Mouse (Mus musculus) hindbrain, embryonic 13.5 days (tissue): ENCODE measurements around the gene Prss35. TPM values are rescaled to one million over a fixed set of nuclear protein-coding genes. Genes with fewer than 3 reads are reported as not detected.

Experiments used
- ATAC-seq: fragments of 200-750 bp; cut with Nextera tagmentation; 2 replicates; pipeline ENCODE4 v1.8.0; 2017; ENCODE audit warnings: moderate TSS enrichment; ENCODE audit not compliant: low FRiP score
- H3K27ac ChIP-seq: fragments of 300-500 bp; sonication (generic); 2 replicates; pipeline ENCODE4 v1.5.1; 2015; ENCODE audit warnings: inconsistent platforms, mild to moderate bottlenecking, moderate library complexity
- H3K27me3 ChIP-seq: fragments of 300-500 bp; sonication (generic); 2 replicates; pipeline ENCODE4 v1.6.1; 2015; ENCODE audit warnings: mild to moderate bottlenecking, inconsistent platforms
- H3K36me3 ChIP-seq: fragments of 300-500 bp; sonication (generic); 2 replicates; pipeline ENCODE4 v1.6.1; 2015; ENCODE audit warnings: mild to moderate bottlenecking, inconsistent platforms
- H3K4me1 ChIP-seq: fragments of 300-500 bp; sonication (generic); replicated peaks from 2 replicates; pipeline ENCODE4 v1.6.1; 2015; ENCODE audit warnings: inconsistent platforms
- H3K4me2 ChIP-seq: fragments of 300-500 bp; sonication (generic); 2 replicates; pipeline ENCODE4 v1.6.1; 2015; ENCODE audit warnings: inconsistent platforms, mild to moderate bottlenecking, moderate library complexity
- H3K4me3 ChIP-seq: fragments of 300-500 bp; sonication (generic); 2 replicates; pipeline ENCODE4 v1.5.1; 2015; ENCODE audit warnings: mild to moderate bottlenecking, inconsistent platforms
- H3K9ac ChIP-seq: fragments of 300-500 bp; sonication (generic); 2 replicates; pipeline ENCODE4 v1.6.1; 2015; ENCODE audit warnings: mild to moderate bottlenecking, inconsistent platforms
- H3K9me3 ChIP-seq: fragments of 300-500 bp; sonication (generic); 2 replicates; pipeline ENCODE4 v1.6.1; 2016; ENCODE audit warnings: inconsistent platforms
- WGBS: fragments of 180-500 bp; shearing (Covaris S2); methylation state at CpG from one replicate; pipeline ENCODE4 v1.1.7; 2015; 5-methylcytosine and 5-hydroxymethylcytosine counted together
- polyA plus RNA-seq: library from polyadenylated mRNA; unstranded; fragments of >200 nt; fragmentation: Nextera tagmentation; extraction: Ambion mirVana; gene quantifications from 2 replicates; pipeline ENCODE4 v1.2.1, GENCODE M21; 2015

Gene Prss35
- 4.3 and 5.3 TPM in 2 replicates for polyA plus RNA-seq

DNA sequence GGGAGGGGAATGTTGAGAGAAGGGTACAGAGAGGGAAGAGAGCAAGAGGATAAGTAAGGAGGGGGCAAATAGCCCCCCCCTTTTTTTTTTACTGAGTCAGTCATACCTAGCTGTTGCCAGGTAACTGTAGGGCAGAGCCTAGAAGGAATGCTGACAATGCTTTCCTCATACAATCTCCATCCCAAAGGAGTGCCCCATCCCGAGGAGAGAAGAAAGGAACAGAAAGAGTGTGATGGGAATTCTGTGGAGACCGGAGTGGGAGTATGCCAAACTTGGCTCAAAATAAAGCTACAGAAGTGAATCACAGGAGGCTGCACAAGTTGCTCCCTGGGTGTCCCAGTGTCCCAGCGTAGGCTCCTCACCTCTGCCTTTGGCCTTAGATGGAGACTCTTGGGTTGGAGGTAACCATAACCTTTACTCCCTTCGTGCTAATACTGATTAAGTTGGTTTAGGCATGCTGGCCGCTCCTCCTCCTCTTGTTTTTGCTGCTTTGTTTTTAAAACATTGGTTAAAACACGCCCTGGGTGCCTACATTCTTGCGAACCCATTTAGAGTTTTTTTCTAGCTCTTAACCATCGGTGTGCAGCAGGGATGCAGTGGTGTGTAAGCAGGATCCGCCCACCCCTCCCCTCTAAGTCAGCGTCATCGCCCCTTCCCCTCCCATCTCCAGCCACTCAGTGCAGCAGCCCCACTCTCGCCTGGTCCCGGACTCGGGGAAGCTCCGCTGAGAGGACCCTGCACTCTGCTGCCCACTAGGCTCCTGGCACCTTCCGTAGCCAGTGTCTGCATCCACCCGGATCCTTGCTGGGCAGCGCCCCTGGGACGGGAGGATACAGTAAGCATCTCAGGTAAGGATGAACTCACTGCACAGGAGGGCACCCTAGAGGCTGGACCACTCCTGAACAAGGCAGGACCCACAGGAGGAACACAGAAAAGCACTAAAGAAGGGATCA is at the start of gene Prss35:
TSS of gene Prss35 (plus strand) at position 691 of the 953 bp plus-strand sequence.
- H3K27me3 ChIP-seq: peaks cover 7% of the 10 kb centered on the region; the same call in 1 of the 2 replicates
- H3K36me3 ChIP-seq: no peaks in the 10 kb centered on the region
- H3K4me3 ChIP-seq: peak within 1 kb of the TSS; percentile 41
- H3K9ac ChIP-seq: peak within 1 kb of the TSS; percentile 70
- peaks cover 9% of the 10 kb centered on the region for H3K4me1 ChIP-seq
- ATAC-seq: peak; percentile 85
- peak within 1 kb of the TSS; percentile 74 for H3K4me2 ChIP-seq
- H3K27ac ChIP-seq: no peak within 1 kb of the TSS
- 3% methylated on average over 19 of the region's 19 CpGs for whole genome bisulfite sequencing
- no peaks in the 10 kb centered on the region for H3K9me3 ChIP-seq

DNA sequence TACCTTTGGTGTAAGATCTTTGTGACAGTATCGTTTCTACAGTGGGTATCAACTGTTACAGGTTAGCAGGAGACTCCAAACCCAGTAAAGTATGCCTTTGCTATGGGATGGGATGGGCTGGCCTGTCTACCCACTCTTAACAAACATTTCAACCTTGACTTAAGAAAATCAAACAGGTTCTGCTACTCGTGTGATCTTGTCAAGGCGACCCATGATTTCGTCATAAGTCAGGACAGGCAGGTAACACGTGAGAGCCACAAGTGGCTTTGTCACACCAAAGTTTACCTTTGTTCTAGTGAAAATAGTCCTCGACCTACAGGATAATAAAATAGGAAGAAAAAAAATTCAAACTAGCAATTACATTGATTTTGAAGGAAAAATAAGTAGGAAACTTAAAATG is 49.5 kb upstream of the Prss35 start:
- Histone ChIP-seq H3K4me3 (no peak overlapping the region), H3K27ac (no peak overlapping the region), H3K4me1 (peaks cover 11% of the 10 kb centered on the region; the same call in 1 of the 2 replicates), H3K36me3 (no peaks in the 10 kb centered on the region), H3K9ac (no peak overlapping the region), H3K4me2 (no peak overlapping the region), H3K27me3 (no peaks in the 10 kb centered on the region), H3K9me3 (no peaks in the 10 kb centered on the region)
- WGBS: 94% methylated on average over 6 of the region's 6 CpGs
- no peak for ATAC-seq

DNA sequence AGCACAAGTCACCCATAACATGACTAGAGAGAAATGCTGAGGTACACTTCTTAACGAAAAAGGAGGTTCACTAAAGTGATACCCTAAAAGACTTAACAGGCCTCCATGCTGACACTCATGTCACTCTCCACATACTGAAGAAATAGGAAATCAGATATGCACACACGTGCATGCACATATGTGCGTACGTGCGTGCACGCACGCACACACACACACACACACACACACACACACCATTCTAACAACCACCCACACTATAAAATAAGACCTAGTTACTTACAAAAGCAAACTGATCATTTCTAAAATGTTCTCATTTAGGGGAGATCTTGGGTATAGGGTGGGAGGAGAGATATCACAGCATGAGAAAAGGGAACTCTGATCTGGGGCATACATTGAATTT is 48.8 kb upstream of the Prss35 start:
- Histone ChIP-seq H3K27ac (no peak overlapping the region), H3K36me3 (no peaks in the 10 kb centered on the region), H3K4me3 (peak overlapping the region; percentile 82; the same call in 1 of the 2 replicates), H3K9me3 (no peaks in the 10 kb centered on the region), H3K4me2 (peak overlapping the region; percentile 71), H3K9ac (no peak overlapping the region), H3K4me1 (peaks cover 11% of the 10 kb centered on the region; the same call in 1 of the 2 replicates), H3K27me3 (no peaks in the 10 kb centered on the region)
- ATAC-seq: no peak
- 94% methylated on average over 7 of the region's 7 CpGs for WGBS

DNA sequence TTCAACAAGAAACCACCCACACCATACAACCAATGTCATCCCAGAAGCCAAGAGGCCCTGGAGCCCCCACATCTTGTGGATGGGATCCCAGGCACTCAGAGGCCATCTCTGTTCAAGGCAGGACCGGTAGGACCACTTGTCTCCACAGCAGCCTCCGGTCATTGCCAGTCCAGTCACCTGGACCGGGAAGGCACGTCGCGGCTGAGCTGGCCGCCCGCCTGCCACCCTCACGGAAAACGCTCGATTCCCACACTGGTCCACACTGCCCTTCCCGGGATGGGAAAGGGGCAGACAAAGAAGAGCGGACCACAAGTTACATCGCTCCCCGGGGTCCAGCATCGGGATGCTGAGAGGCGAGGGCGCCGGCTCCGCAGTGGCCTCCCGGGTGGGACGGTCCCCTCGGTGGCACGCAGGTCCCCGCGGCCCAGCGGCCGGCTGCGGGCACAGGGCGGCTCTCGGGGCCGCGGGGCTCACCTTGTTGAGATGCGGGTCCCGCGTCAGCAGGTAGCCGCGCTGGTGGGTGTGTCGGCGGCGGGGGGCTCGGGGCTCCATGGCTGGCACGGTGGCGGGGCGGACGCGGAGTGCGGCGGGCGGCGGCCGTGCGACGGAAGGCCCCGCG is 48.1 kb upstream of the Prss35 start:
- H3K27me3 ChIP-seq: no peaks in the 10 kb centered on the region
- peak; percentile 80 for ATAC-seq
- H3K9me3 ChIP-seq: no peaks in the 10 kb centered on the region
- WGBS: under 1% methylated on average over 36 of the region's 56 CpGs
- peaks cover 11% of the 10 kb centered on the region; the same call in 1 of the 2 replicates for H3K4me1 ChIP-seq
- H3K9ac ChIP-seq: peak overlapping the region; percentile 88
- H3K27ac ChIP-seq: peak overlapping the region; percentile 78
- peak overlapping the region; percentile 71 for H3K4me2 ChIP-seq
- no peaks in the 10 kb centered on the region for H3K36me3 ChIP-seq
- peak overlapping the region; percentile 82 for H3K4me3 ChIP-seq

DNA sequence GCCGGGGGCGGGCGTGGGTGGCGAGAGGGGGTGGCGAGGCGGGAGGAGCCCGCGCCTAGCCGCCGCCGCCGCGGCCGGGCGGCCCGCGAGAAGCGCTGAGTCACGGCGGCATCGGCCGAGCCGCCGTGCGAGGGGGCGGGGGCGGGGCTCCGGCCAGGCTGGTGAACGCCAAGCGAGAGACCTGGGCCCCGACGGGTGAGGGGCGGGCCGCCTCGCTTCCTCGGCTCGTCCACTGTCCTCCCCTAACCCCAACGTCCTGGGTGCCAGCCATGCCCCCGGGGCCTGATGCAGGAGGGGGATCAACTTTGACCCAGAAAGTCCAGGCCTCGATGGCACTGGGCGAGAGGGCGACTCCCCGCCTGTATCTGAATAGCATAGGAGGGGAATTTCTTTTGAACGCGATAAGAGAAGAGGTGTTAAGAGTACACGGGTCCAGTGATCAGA is 47.6 kb upstream of the Prss35 start, which contains the start of gene Me1:
TSS of gene Me1 (minus strand) at position 136 of the 444 bp plus-strand sequence.
- Histone ChIP-seq H3K9me3 (no peaks in the 10 kb centered on the region), H3K4me2 (peak within 1 kb of the TSS; percentile 71), H3K4me3 (peak within 1 kb of the TSS; percentile 82), H3K9ac (peak within 1 kb of the TSS; percentile 88), H3K27me3 (no peaks in the 10 kb centered on the region), H3K36me3 (no peaks in the 10 kb centered on the region), H3K27ac (peak within 1 kb of the TSS; percentile 78), H3K4me1 (peaks cover 11% of the 10 kb centered on the region; the same call in 1 of the 2 replicates)
- peak; percentile 83 for ATAC-seq
- WGBS: 1% methylated on average over 12 of the region's 46 CpGs

DNA sequence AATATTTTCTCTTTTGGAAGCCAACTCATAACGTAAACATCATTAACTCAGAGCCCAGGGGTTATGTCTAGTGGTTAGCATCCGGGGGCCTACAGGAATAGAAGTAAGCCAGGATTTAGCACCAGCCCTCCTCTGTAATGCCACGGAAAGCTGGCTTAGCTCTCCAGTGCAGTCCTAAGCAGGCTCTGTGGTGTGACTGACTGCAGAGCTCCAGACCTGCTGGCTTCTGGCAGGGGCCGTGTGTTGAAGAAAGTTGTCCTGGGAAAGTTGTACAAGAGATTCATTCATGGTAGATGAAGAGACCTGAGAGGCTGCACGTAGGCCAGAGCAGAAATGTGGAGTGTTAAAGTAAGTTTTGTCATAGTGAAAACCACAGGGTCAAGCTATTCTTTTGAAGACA is 42.2 kb upstream of the Prss35 start:
- Histone ChIP-seq H3K27me3 (no peaks in the 10 kb centered on the region), H3K27ac (no peak overlapping the region), H3K36me3 (no peaks in the 10 kb centered on the region), H3K4me3 (no peak overlapping the region), H3K9me3 (no peaks in the 10 kb centered on the region), H3K9ac (no peak overlapping the region), H3K4me2 (no peak overlapping the region), H3K4me1 (peaks cover 1% of the 10 kb centered on the region; the same call in 1 of the 2 replicates)
- ATAC-seq: no peak
- WGBS: 51% methylated on average over 5 of the region's 5 CpGs

DNA sequence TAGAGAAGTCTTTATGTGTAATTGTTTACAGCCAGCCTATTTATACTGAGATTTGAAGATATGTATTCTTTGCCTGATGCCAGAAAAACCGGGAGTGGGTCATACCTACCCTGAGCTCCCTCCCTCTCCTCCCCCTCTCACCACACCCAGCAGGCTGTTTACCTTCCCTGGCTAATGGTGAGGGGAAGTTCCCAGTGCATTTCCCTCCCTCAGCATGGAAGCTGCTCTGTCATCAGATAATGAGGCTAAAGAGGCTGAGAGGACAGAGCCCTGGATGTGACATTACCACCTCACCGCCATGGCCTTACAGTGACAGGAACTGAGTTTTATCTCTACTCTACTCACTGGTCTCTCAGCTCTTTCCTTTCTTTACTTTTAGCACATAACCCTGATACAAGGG is 41.6 kb upstream of the Prss35 start:
- Histone ChIP-seq H3K9me3 (no peaks in the 10 kb centered on the region), H3K27me3 (no peaks in the 10 kb centered on the region), H3K36me3 (no peaks in the 10 kb centered on the region), H3K27ac (no peak overlapping the region), H3K4me3 (no peak overlapping the region), H3K4me2 (no peak overlapping the region), H3K4me1 (no peaks in the 10 kb centered on the region), H3K9ac (no peak overlapping the region)
- 43% methylated on average over 2 of the region's 2 CpGs for WGBS
- ATAC-seq: no peak

DNA sequence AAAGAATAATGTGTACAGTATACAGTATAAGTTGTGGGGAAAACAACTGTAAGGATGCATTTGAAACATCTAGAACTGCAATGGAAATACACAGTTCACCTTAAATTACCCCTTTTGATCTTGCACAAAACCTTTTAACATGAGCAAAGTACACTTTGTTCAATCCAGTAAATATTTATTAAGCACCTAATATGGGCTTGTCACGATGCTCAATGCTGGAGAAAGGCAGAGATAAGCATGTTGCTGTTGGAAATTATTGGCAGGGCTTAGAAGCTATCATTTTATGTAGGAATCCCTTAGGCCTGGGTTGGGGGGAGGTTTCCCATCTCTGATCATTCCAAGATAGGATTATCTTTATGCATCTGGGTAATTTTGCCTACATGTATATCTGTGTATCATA is 36.0 kb upstream of the Prss35 start:
- H3K4me1 ChIP-seq: no peaks in the 10 kb centered on the region
- H3K4me2 ChIP-seq: no peak overlapping the region
- H3K27ac ChIP-seq: no peak overlapping the region
- no peaks in the 10 kb centered on the region for H3K27me3 ChIP-seq
- ATAC-seq: no peak
- WGBS: 77% methylated on average over 1 of the region's 1 CpGs
- no peaks in the 10 kb centered on the region for H3K36me3 ChIP-seq
- no peak overlapping the region for H3K9ac ChIP-seq
- H3K9me3 ChIP-seq: no peaks in the 10 kb centered on the region
- no peak overlapping the region for H3K4me3 ChIP-seq

DNA sequence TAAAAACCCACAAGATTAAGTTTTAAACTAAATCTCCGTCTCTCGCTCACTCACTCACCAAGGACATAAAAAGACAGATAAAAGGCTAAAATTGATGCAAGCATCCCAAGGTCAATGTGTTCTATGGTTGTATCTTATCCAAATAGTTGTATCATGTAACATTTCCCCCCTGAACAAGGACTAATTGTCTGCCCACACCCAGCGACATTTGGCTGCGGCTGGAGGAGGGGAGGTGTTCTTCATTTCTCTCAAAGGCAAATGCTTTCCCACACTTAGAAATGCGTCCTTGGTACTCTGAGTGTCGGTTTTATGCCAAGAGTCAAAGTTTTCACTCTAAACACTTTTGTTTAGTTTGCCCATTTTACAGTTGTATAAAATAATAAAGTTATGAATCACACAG is 34.5 kb upstream of the Prss35 start:
- WGBS: 71% methylated on average over 6 of the region's 6 CpGs
- no peak overlapping the region for H3K27ac ChIP-seq
- ATAC-seq: no peak
- H3K4me2 ChIP-seq: no peak overlapping the region
- no peak overlapping the region for H3K4me3 ChIP-seq
- no peaks in the 10 kb centered on the region for H3K36me3 ChIP-seq
- H3K27me3 ChIP-seq: no peaks in the 10 kb centered on the region
- H3K9ac ChIP-seq: no peak overlapping the region
- no peaks in the 10 kb centered on the region for H3K9me3 ChIP-seq
- H3K4me1 ChIP-seq: no peaks in the 10 kb centered on the region

DNA sequence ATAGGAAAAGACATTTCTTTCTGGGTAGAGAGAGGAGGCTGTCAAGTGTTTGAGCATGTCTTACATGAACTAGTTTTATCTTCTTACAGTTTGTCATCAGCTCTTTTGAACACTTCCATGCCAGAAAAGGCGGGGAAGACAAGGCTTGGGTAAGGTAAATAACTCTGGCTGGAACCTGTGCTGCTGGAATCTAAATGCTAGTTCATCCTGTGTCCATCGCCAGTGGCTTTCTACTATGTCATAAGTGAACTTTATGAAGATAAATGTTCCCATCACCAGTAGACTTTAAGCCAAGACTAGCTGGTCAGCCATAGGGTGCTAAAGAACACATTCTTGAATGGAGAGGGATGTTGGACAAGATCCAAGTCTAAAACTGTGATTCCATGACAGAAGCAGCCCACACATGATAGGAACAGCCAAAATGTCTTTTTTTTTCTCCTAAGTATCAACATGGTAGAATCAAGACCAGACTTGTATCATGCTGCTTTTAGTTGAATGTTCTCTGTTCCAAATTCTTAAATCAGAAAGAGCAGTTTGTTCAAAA is 33.3 kb upstream of the Prss35 start:
- 90% methylated on average over 2 of the region's 2 CpGs for WGBS
- H3K4me1 ChIP-seq: no peaks in the 10 kb centered on the region
- no peaks in the 10 kb centered on the region for H3K27me3 ChIP-seq
- H3K27ac ChIP-seq: no peak overlapping the region
- H3K9me3 ChIP-seq: no peaks in the 10 kb centered on the region
- no peak overlapping the region for H3K4me3 ChIP-seq
- no peak overlapping the region for H3K4me2 ChIP-seq
- ATAC-seq: no peak
- no peak overlapping the region for H3K9ac ChIP-seq
- no peaks in the 10 kb centered on the region for H3K36me3 ChIP-seq

DNA sequence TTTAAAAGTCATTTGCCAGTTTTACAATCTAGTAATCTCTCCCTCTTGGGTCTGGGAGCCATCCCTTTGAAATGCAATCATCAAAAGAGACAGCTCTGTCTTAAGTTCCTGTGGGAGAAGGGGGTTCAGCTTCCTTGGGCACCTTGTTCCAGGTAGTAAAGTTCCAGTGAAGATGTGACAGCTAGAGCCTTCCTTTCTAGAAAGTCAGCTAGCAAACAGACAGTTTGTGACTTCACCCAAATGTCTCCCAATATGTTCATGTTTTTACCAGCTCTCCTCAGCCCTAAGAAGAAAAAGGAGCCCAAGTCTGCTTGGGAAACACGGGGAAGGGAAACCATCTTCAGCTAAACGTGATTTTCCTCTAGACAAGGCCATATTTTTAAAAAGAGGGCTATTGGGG is 30.8 kb upstream of the Prss35 start:
- ATAC-seq: no peak
- no peaks in the 10 kb centered on the region for H3K36me3 ChIP-seq
- H3K4me2 ChIP-seq: no peak overlapping the region
- H3K9ac ChIP-seq: no peak overlapping the region
- no peaks in the 10 kb centered on the region for H3K27me3 ChIP-seq
- no peaks in the 10 kb centered on the region for H3K4me1 ChIP-seq
- WGBS: 76% methylated on average over 2 of the region's 2 CpGs
- no peaks in the 10 kb centered on the region for H3K9me3 ChIP-seq
- no peak overlapping the region for H3K27ac ChIP-seq
- no peak overlapping the region for H3K4me3 ChIP-seq

DNA sequence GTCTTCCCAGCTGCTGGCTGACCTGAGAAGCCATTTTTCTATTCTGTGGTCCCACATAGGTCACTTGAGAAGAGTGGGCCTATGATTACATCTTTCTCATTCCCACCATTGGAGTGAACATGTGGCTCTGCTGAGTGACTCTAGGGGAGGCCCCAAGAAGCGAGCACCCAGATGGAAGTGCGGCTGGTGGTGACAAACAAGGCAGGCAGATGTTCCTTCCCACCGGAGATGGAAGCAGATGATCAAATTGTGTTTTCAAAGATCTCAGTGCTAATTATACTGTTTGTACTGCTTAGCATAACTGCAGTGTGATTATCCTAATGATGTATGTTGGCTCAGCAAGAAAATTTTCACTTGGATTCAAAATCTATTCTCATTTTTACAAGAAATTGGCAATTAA is 29.4 kb upstream of the Prss35 start:
- H3K4me3 ChIP-seq: no peak overlapping the region
- H3K27ac ChIP-seq: no peak overlapping the region
- no peaks in the 10 kb centered on the region for H3K27me3 ChIP-seq
- no peaks in the 10 kb centered on the region for H3K9me3 ChIP-seq
- 79% methylated on average over 3 of the region's 3 CpGs for WGBS
- no peak overlapping the region for H3K9ac ChIP-seq
- H3K36me3 ChIP-seq: no peaks in the 10 kb centered on the region
- no peak for ATAC-seq
- no peaks in the 10 kb centered on the region for H3K4me1 ChIP-seq
- H3K4me2 ChIP-seq: no peak overlapping the region
